Mouse (Mus musculus) MEL (cell line): ENCODE measurements around the gene Gm30302.

ENCODE experiments used
- CTCF ChIP-seq, 3 experiments: IDR thresholded peaks in 2 of 3; conservative IDR thresholded peaks in 1 of 3; 2 replicates each; pipeline ENCODE4 v1.5.1; 2011 to 2012; ENCODE audit warnings: low read length in 3 of 3, low read depth in 2 of 3, mild to moderate bottlenecking in 2 of 3, improper control_type of control experiment in 1 of 3, inconsistent platforms in 1 of 3, mixed read lengths in 1 of 3, moderate library complexity in 1 of 3; ENCODE audit not compliant: control insufficient read depth in 1 of 3, insufficient read depth in 1 of 3, poor library complexity in 1 of 3, severe bottlenecking in 1 of 3
- EP300 ChIP-seq, 2 experiments: IDR thresholded peaks; 2 replicates each; pipeline ENCODE4 v1.6.1; 2011; ENCODE audit warnings: improper control_type of control experiment in 2 of 2, low read length in 2 of 2, low read depth in 1 of 2, mild to moderate bottlenecking in 1 of 2
- POLR2A ChIP-seq, 2 experiments: IDR thresholded peaks; 2 replicates each; pipeline ENCODE4 v1.6.1; 2011 to 2012; ENCODE audit warnings: low read length in 2 of 2, mild to moderate bottlenecking in 2 of 2, control low read depth in 1 of 2, improper control_type of control experiment in 1 of 2, low read depth in 1 of 2, moderate library complexity in 1 of 2; ENCODE audit not compliant: control insufficient read depth in 1 of 2, insufficient read depth in 1 of 2, poor library complexity in 1 of 2
- UBTF ChIP-seq: IDR thresholded peaks from 2 replicates; pipeline ENCODE4 v1.6.1; 2012; ENCODE audit warnings: low read depth, mild to moderate bottlenecking, inconsistent platforms, low read length, improper control_type of control experiment, moderate library complexity, borderline replicate concordance; ENCODE audit not compliant: insufficient read depth
- USF1 ChIP-seq: IDR thresholded peaks from 2 replicates; pipeline ENCODE4 v1.6.1; 2014; ENCODE audit warnings: low read depth, mild to moderate bottlenecking, inconsistent platforms, low read length, improper control_type of control experiment, moderate library complexity

DNA sequence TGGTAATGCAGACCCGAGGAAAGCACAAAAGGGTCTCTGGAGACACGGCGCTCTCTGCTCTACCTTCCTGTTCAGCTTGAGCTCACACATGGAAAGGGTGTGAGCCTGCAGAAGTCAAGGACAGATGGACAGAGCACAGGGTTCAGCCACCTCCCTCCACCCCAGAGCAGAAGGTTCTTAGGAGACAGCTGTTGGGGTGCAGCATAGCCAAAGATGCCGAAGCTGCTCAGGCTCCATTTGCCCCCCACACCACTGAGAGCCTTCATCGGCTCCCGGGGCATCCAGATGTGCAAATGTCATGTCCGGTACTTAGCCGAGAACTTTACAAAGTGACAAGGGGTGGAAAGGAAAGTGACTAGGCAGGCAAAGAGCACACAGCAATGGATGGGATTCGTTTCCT, 42.2 kb downstream of the Gm30302 start:
- TF ChIP-seq POLR2A (IDR thresholded peaks at IDR 0.05; ENCODE audit: control insufficient read depth in 1 of 2, insufficient read depth in 1 of 2, low read depth in 1 of 2, low read length in 2 of 2, poor library complexity in 1 of 2) (no peak), CTCF (IDR thresholded peaks at IDR 0.05 in 2 of 3, conservative IDR thresholded peaks at IDR 0.05 in 1 of 3; ENCODE audit: control insufficient read depth in 1 of 3, insufficient read depth in 1 of 3, low read depth in 2 of 3, low read length in 3 of 3, poor library complexity in 1 of 3, severe bottlenecking in 1 of 3) (no peak), EP300 (IDR thresholded peaks at IDR 0.05; ENCODE audit: low read depth in 1 of 2, low read length in 2 of 2) (no peak), USF1 (no peak), UBTF (no peak)
